ENCODE assay signal across 25 mouse cellular contexts in genomic region chr10:126298211-126298610, GRCm38 (mm10).
A peak's percentile ranks its signal among the peaks of the same experiment; 100 is the strongest.
DNase-seq lines count a peak whose midpoint lies in the region; ATAC-seq and TF ChIP-seq lines count a peak whose summit lies in the region.
"Had no signal": no experiment of that assay in that cellular context is flagged by ENCODE, and none has a peak within 500 bp of the region (broad histone marks: within the 10 kb centered on the region; RNA-seq: fewer than 3 reads in every experiment).

No protein-coding gene starts in this region.

- ATAC-seq in Patski, result peak; percentile 99
- ATAC-seq: CD4-positive, CD25-positive, alpha-beta regulatory T cell, adult 4 months; forebrain, embryonic 14.5 days; forebrain, postnatal 0 days; hindbrain, embryonic 16.5 days; intestine, postnatal 0 days had no signal

- no peak overlapping the region for H3ac ChIP-seq in myocyte (ENCODE audit: control insufficient read depth, insufficient read length)

- DNase-seq in 3134 (ENCODE audit: extremely low read depth, insufficient read length, low spot score) (peak; percentile 29), 3T3-L1 (ENCODE audit: low read depth, low spot score) (peak; percentile 65), Patski (ENCODE audit: low read depth, low spot score) (peak; percentile 19)
- no peak for DNase-seq in cerebellum, adult 9-10 months
- DNase-seq in cerebellum, adult 11-12 months, result no peak
- DNase-seq: adrenal gland, postnatal 10 days; B cell, adult 2 months; cerebellum, adult 11 months; cerebellum, adult 8-10 months; cerebellum, postnatal 14 days; gastrocnemius, postnatal 25 days; heart, adult 18-20 months; heart, postnatal 10 days; heart, postnatal 36 days; kidney, adult 2 months had no signal

- H3K36me3 ChIP-seq in myocyte (ENCODE audit: control insufficient read depth, insufficient read depth), result no peaks in the 10 kb centered on the region
- H3K36me3 ChIP-seq: heart, embryonic 12.5 days; heart, embryonic 15.5 days; hindbrain, embryonic 10.5 days; hindbrain, embryonic 13.5 days had no signal

- H3K4me3 ChIP-seq in myocyte, result no peak overlapping the region
- H3K4me3 ChIP-seq: heart, embryonic 12.5 days; heart, embryonic 15.5 days; hindbrain, embryonic 10.5 days; hindbrain, embryonic 13.5 days had no signal

- CTCF ChIA-PET in Patski (lab: Charles Lee), result interaction anchor here (0.6 to 0.7 kb wide), 2 partner anchors 28 to 1000 kb away, joined by 3 read pairs; no protein-coding TSS in a partner anchor

- TF ChIP-seq POLR2A in myocyte (IDR thresholded peaks at IDR 0.05; ENCODE audit: insufficient read length, low read depth), result no peak

- H3K27me3 ChIP-seq in Patski (no peaks in the 10 kb centered on the region), myocyte (ENCODE audit: control insufficient read depth, insufficient read depth, insufficient read length) (no peaks in the 10 kb centered on the region)
- H3K27me3 ChIP-seq: heart, embryonic 12.5 days; heart, embryonic 15.5 days; hindbrain, embryonic 13.5 days had no signal

- POLR2A ChIA-PET in Patski (lab: Charles Lee), result no interaction called here

- H3K79me2 ChIP-seq in myocyte (ENCODE audit: control insufficient read depth, insufficient read depth), result no peaks in the 10 kb centered on the region

- H3K4me2 ChIP-seq in myocyte (ENCODE audit: low read depth), result no peak overlapping the region
- H3K4me2 ChIP-seq: heart, embryonic 12.5 days; heart, embryonic 15.5 days; hindbrain, embryonic 13.5 days had no signal

- in situ Hi-C loops in Patski (cut with MboI; ENCODE audit: low pct_unique_long_range_greater_than_20kb), result no loop called here

- TF ChIP-seq CTCF in Patski (IDR thresholded peaks at IDR 0.05), result no peak

TF ChIP-seq in myocyte, 11 proteins besides CTCF, POLR2A, EP300 and RAD21:
- TF ChIP-seq REST (IDR thresholded peaks at IDR 0.05; ENCODE audit: insufficient read depth, insufficient read length) (no peak), MYOD1 (IDR thresholded peaks at IDR 0.05; ENCODE audit: control insufficient read depth in 1 of 3, insufficient read length in 2 of 3, low read depth in 2 of 3) (no peak), POLR2AphosphoS2 (IDR thresholded peaks at IDR 0.05; ENCODE audit: insufficient read length, low read depth) (no peak), MYOG (IDR thresholded peaks at IDR 0.05; ENCODE audit: control insufficient read depth in 1 of 3, insufficient read depth in 1 of 3, insufficient read length in 2 of 3, low read depth in 2 of 3) (no peak), USF1 (IDR thresholded peaks at IDR 0.05; ENCODE audit: low read depth) (peak; percentile 57), SRF (IDR thresholded peaks at IDR 0.05; ENCODE audit: control insufficient read depth, insufficient read length, low read depth) (no peak), TCF12 (IDR thresholded peaks at IDR 0.05; ENCODE audit: insufficient read depth, poor library complexity, severe bottlenecking) (no peak)
TF ChIP-seq in myocyte: peak in this region for 1.

Comparison
In these comparisons a context has a peak if more than half of its experiments do, and no peak if none do; other contexts are left out.
1. DNase-seq: peak in 3134 (single experiment), 3T3-L1 (single experiment) and Patski (single experiment); none in cerebellum, adult 9-10 months (single experiment) and cerebellum, adult 11-12 months (single experiment).